Mouse (Mus musculus): ENCODE data around the gene Ebf3. TPM values are rescaled to one million over a fixed set of nuclear protein-coding genes. Genes with fewer than 3 reads are reported as not detected.

Ebf3 gene
- total RNA-seq (2017): 1.8 TPM in 1 of 2 replicates, not detected in the other

DNA sequence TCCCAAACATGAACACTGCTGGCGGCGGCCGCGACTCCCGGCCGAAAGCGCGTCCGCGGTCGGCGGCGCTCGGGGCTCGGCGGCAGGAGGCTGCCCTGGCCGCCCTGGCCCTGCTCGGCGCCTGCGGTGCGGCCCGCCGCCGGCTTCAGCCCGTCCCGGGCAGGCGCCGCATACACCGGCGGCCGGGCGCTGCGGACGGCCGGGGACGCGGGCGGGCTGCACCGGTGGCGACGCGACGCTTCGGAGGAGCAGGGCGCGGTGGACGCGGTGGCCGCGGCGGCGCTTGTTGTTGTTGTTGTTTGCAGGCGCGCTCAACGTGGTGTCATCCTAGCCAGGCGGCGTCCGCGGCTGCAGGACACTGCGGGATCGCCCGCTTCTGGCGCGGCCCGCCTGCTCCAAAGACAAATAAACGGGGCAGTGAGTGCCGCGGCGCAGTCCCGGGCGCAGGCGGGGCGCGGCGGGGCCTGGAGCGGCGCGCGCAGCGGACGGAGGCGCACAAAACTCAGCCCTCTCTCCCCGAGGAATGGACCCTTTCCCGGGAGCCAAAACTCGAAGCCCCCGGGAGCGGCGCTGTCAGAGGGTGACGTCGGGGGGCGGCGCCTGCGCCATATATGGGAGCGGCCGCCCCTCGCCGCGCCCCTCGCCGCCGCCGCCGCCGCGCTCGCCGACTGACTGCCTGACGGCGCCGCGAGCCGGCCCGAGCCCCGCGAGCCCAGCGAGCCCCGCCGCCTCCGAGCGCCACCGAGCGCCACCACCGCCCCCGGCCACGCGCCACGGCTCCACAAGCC lies at the start of gene Ebf3:
TSS of gene Ebf3 (minus strand) at position 542 of the 788 bp plus-strand sequence.
- no peak for ATAC-seq (replicated peaks in 1 of 2; ENCODE audit: insufficient read depth in 1 of 2, low FRiP score in 2 of 2, low TSS enrichment in 1 of 2, low read depth in 1 of 2, poor library complexity in 2 of 2, severe bottlenecking in 2 of 2)

DNA sequence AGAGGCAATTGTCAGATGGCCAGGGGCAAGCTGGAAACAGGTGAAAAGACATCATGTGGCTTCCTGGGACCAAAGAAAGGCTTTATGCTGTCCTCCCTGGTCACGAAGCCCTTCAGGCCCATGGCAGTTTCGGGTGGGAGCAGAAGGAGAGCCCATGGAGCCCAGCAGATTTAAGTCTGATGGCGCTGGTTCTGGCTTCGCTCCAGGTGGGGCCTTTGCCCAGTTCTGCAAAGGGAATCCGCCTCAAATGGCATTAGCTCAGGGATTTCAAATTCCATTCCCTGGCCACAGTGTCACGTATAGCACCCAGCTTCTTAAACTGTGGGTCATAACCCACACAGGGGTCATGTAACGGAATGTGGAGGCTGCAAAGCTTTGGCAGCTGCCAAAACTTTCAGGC lies 32.6 kb upstream of the Ebf3 start:
- no peak for ATAC-seq (replicated peaks in 1 of 2; ENCODE audit: insufficient read depth in 1 of 2, low FRiP score in 2 of 2, low TSS enrichment in 1 of 2, low read depth in 1 of 2, poor library complexity in 2 of 2, severe bottlenecking in 2 of 2)

DNA sequence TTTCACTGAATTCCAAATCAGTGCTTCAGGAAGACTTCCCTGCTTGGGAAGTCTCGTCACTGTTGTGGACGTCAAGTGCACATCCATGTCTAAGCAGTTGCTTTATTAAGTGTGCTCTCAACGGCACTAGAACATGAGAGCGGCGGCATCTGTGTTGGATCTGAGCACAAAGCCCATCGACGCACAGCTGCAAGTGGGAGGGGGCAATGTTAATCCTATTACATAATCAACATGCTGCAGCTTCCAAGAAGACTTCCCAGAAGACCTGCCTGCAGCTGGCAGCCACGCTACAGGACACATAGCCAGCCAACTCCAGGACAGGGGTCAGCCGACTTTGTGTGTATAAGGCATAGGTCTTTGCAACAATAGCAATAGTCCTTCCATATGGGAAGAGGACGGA lies 31.8 kb upstream of the Ebf3 start:
- no peak for ATAC-seq (replicated peaks in 1 of 2; ENCODE audit: insufficient read depth in 1 of 2, low FRiP score in 2 of 2, low TSS enrichment in 1 of 2, low read depth in 1 of 2, poor library complexity in 2 of 2, severe bottlenecking in 2 of 2)

DNA sequence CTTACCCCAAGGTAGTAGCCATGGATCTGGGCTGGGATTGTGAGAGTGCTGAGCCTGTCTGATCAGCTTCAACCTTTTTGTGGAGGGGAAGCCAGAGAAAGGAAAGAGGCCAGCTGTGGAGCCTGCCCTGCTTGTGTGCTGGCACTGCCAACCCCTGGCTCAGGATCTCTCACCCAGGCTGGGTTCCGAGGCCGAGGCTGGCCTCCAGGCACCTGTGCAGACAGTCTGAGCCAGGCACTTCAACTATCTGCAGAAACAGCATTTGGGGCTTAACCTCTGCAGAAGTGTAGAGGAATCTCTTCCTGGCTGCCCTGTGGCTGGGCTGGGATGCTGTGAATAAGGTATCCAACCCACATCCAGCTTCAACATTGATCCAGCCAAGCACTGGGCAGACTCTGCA lies 19.7 kb upstream of the Ebf3 start:
- no peak for ATAC-seq (replicated peaks in 1 of 2; ENCODE audit: insufficient read depth in 1 of 2, low FRiP score in 2 of 2, low TSS enrichment in 1 of 2, low read depth in 1 of 2, poor library complexity in 2 of 2, severe bottlenecking in 2 of 2)

DNA sequence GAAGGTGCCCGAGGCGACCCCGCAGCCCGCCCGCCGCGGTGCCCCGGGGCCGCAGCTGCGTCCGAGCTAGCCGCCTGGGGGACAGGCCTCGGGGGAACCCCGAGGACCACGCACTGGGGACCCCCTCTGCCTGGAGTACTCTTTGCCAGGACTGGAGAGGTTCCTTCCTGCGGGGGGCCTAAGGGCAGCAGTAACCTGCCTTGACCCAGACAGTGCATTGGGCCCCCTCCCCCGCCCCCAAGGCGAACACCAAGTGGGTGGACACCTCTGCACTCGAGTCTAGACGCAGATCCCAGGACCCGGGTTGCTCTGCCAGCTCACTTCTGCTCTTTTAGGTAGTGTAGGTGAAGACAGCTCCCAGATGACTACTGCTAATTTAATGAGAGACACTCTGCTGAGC lies 8.7 kb upstream of the Ebf3 start:
- ATAC-seq (replicated peaks in 1 of 2; ENCODE audit: insufficient read depth in 1 of 2, low FRiP score in 2 of 2, low TSS enrichment in 1 of 2, low read depth in 1 of 2, poor library complexity in 2 of 2, severe bottlenecking in 2 of 2): no peak

DNA sequence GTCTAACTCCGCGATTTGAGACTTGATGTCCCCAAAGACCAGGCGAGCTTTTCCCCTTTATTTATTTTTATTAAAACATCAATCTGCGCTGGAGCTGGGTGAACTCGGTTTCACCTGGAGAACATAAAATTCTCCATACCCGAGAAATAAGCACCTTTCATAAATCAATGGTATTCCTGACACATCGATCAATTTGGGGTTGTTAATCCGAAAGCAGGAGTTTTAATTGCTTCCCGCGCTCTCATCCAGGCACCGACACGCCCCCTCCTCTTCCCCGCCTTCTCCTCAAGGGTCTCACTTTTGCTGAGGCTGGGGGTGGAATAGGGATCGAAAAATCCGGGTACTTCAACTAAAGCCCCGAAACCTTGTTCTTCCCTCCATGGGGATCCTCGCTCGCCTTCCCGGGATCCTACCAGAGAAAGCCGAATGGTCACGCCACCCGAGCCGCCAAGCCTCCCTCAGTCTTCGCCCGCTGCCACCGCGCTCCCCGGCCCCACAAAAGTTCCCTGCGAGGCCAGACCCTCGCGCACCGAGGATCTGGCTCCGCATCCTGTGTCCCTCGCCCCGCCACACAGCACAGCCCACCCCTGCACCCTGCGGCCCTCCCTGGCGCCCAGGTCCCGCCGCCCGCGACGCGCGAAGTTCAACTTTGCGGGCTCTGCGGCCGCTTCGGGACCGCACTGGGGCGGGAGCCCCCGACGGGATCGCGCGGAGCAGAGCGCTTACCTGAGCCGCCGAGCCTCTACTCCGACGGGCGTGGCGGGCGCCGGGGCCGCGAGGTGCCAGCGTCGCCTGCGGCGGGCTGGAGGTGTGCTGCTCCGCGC lies 7.9 kb upstream of the Ebf3 start:
- ATAC-seq (replicated peaks in 1 of 2; ENCODE audit: insufficient read depth in 1 of 2, low FRiP score in 2 of 2, low TSS enrichment in 1 of 2, low read depth in 1 of 2, poor library complexity in 2 of 2, severe bottlenecking in 2 of 2): no peak

DNA sequence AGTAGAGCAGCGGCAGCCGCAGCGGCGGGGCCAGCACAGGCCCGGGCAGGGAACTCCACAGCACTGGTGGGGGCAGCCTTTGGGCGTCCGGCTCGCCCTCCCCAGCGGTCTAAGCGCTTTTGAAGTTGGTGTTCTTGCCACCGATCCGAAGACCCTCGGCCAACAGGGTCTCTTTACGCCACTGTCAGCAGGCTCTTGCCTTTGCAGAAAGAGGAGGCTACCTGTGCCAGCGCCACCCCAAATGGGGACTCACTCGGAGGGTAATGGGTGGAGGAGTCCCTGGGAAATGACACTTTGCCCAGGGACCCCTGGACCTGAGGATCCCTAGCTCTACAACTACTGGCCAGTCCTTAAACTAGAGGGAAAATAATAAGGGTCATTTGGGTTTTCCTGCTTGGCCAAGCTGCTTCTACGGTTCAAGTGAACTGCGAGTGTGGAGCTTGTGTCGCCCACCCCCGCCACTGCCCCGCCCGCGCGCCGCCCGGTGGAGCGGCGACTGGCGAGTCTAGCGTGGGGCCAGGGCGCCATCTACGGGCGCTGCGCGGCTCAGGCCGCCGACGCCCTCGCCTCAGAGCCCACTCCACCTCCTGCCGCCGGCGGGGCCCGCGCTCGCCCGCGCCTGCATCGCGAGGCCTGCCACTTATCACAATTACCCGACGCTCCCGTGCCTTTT lies 7.0 kb upstream of the Ebf3 start:
- ATAC-seq (replicated peaks in 1 of 2; ENCODE audit: insufficient read depth in 1 of 2, low FRiP score in 2 of 2, low TSS enrichment in 1 of 2, low read depth in 1 of 2, poor library complexity in 2 of 2, severe bottlenecking in 2 of 2): peak; percentile 39 to 56; a peak in 2 of 4 replicates

DNA sequence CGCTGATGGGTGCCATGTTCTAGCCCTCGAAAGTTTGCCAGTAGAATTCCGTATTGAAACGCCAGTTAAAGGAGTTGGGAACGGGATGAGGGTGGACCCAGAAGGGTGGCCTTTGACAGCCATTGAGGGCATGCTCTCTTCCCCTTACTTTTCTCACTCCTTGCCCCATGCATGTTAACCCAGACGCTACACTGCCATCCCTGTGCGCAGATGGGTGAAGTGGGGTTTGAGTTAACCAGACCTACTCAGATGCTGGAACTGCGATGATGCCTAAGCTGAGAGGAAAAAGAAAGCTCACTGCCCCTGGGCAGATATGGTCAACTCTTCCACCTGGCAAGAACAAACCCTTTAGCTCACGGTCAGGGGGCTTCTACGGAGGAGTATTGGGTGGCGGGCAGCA lies 6.1 kb upstream of the Ebf3 start:
- ATAC-seq (replicated peaks in 1 of 2; ENCODE audit: insufficient read depth in 1 of 2, low FRiP score in 2 of 2, low TSS enrichment in 1 of 2, low read depth in 1 of 2, poor library complexity in 2 of 2, severe bottlenecking in 2 of 2): no peak

DNA sequence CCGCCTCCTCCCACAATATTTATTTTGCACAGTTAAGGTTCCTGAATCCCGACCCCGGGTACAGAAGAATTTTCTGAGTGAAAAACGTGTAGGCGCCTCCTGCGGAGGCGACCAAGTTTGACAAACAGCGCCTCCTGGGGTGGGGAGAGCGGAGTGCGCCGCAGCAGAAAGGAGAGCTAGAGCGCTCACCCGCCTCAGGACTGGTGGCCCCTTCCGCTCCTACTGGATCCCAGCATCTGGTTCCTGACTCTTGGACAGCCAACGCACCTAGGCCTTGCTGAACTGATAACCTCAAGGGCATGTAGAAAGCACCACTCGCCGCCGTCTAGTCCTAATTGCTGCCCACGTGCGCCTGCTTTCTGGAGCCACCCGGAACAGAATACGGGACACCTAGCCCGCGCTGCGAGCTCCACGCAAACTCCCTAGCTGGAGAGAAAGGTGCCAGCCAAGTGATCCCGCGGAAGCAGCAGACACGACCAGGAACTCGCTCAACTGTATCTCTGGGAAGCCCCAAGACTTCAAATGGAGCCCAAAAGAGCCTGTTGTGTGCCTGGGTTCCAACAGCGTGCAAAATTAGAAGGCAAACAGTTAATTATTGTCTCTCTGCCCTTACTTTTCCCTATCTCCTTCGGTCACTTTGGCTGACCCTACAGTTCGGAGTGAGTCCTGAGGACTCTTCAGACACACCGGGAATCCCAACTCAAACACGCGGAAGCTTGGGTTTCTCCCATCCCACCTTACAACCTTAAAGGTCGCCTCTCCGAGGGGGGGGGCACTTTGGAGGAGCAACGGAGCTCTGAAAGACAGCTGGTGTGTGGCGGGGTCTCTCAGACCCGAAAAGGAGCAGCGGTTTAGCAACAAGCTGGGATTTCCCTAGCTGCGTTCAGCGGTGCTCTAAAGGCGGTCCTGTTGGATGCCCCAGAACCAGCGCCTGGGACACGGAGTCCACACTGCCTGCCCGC lies 5.0 kb upstream of the Ebf3 start:
- peak; percentile 53 to 60; a peak in 3 of 4 replicates for ATAC-seq (replicated peaks in 1 of 2; ENCODE audit: insufficient read depth in 1 of 2, low FRiP score in 2 of 2, low TSS enrichment in 1 of 2, low read depth in 1 of 2, poor library complexity in 2 of 2, severe bottlenecking in 2 of 2)

DNA sequence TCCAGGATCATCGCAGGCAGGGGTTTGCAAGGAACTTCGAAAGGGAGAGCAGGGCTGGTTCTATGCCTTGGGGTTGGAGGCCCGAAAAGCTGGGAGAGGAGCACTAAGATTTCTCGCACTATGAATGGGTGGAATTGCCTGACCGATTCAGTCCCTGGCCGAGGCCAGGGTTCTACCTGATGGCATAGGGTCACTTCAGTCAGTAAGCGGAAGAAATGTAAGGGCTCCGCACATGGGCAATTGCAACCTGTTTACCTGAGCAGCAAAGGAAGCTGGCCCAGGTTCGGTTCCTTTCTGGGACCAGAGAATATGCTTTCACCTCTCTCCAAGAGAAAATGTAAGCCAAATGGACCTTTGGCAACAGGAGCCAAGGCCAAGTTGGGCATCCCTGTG lies 4.1 kb upstream of the Ebf3 start:
- no peak for ATAC-seq (replicated peaks in 1 of 2; ENCODE audit: insufficient read depth in 1 of 2, low FRiP score in 2 of 2, low TSS enrichment in 1 of 2, low read depth in 1 of 2, poor library complexity in 2 of 2, severe bottlenecking in 2 of 2)

DNA sequence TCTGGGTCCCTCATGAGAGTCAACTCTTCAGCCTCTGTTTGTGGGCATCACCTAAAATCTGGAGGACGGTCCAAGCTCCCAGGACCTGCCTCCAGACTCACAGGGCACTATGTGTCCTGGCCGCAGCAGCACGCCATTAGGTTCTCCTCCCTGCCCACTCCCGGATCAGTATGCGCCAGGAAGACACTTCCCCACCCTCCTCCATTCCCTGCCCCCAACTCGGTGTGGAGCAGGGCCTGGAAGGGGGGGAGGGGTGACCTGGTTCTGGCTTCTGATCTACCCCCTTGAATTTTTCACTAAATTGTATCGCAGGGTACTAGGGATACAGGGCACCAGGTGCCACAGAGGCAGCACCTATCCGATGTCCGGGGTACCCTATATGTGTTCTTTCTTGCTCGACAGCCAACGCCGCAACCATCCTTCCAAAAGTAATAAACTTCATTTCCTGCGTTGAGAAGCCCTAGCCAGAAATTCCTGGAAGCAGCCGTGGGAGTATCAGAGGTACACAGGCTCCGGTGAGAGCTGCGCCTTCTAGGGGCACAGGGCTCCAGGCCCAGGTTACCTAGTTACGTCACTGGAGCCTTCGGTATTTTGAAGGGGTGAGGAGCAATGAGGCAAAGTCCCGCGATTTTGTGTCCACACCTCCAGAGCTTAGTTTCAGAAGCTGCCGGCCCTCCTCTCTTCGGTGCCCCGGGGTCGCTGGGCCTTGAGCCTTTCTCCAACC lies 3.6 kb upstream of the Ebf3 start:
- ATAC-seq (replicated peaks in 1 of 2; ENCODE audit: insufficient read depth in 1 of 2, low FRiP score in 2 of 2, low TSS enrichment in 1 of 2, low read depth in 1 of 2, poor library complexity in 2 of 2, severe bottlenecking in 2 of 2): no peak

DNA sequence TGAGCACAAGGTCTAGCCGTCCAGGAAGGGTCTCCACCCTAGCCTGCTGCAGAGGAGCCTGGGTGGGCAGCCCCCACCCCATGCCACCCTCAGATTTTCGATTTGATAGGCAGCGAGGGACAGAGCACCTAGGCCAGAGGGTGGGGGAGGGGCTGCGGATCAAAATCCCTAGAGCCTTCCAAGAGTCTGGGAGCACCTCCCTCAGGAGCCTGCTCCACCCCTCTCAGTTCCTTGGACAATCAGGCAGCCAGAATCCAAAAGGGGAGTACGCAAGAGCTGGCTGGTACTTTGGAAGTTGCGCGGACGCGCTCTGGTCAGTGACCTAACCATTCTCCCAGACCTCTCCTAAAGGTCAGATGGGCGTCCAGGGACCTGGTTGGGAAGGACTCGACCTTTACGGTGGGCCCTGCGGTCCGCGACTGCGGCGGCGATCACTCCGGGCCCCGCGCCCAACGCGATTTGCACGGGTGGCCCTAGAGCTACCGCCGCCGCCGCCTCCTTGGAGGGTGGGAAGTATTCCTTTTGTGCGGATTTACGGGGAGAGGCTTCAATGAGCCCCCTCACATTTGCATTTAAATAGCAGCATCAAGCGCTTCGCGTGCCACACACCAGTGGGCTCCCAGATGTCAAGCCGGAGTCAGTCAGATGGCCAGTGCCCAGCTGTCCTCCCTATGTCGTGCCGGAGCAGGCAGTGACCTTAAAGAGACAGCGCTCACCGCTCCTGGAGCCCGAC lies 2.8 kb upstream of the Ebf3 start:
- ATAC-seq (replicated peaks in 1 of 2; ENCODE audit: insufficient read depth in 1 of 2, low FRiP score in 2 of 2, low TSS enrichment in 1 of 2, low read depth in 1 of 2, poor library complexity in 2 of 2, severe bottlenecking in 2 of 2): no peak

DNA sequence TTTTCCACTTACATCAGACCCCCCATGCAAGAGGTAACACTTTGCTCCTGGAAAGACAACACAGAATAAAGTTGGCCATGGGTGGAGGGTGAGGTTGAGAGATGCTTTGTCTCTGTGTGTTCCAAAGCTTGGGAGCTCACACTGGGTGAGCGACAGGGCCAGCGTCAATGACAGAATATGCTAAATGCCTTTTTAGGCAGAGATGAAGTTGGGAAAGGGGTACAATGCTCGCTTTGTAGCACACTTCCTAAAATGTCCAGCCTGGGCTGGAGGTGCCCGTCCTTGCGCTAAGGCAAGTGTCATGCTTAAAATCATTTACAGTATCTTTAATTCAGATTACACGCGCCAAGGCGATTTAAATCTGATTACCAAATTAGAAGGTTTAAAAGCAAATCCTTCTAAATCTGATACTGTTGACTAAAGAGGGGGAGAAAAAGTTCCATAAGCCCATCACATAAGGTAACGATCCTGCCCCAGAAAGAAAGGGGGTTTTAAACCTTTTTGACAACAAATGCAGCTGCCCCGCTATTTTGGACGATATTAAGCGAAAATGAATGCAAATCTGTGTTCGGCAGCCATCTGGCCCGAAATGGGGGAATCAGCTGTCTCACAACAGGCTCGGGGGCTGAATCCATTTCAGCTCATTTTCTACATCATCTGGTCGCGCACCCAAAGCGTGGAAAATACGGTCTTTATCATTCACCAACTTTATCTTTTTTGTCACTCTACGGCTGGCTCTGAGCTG lies 2.1 kb upstream of the Ebf3 start:
- no peak for ATAC-seq (replicated peaks in 1 of 2; ENCODE audit: insufficient read depth in 1 of 2, low FRiP score in 2 of 2, low TSS enrichment in 1 of 2, low read depth in 1 of 2, poor library complexity in 2 of 2, severe bottlenecking in 2 of 2)

DNA sequence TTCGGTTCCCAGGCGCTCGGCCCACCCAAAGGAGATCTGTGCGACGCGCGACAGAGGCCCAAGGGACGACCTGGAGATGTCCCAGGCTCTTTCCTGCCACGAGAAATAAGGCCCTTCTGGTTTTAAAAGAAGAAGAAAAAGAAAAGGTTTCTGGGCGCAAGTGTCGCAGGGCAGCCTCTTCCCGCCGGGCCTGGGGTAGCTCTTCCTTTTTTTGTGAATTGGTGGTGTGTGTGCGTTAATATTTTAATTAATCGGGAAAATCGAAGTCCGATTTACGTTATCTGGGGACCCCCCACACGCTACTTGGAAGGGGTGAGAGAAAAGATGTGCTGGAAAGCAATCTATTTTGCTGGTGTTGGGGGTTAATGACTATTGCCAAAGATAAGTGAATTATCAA lies 1.3 kb upstream of the Ebf3 start:
- no peak for ATAC-seq (replicated peaks in 1 of 2; ENCODE audit: insufficient read depth in 1 of 2, low FRiP score in 2 of 2, low TSS enrichment in 1 of 2, low read depth in 1 of 2, poor library complexity in 2 of 2, severe bottlenecking in 2 of 2)

DNA sequence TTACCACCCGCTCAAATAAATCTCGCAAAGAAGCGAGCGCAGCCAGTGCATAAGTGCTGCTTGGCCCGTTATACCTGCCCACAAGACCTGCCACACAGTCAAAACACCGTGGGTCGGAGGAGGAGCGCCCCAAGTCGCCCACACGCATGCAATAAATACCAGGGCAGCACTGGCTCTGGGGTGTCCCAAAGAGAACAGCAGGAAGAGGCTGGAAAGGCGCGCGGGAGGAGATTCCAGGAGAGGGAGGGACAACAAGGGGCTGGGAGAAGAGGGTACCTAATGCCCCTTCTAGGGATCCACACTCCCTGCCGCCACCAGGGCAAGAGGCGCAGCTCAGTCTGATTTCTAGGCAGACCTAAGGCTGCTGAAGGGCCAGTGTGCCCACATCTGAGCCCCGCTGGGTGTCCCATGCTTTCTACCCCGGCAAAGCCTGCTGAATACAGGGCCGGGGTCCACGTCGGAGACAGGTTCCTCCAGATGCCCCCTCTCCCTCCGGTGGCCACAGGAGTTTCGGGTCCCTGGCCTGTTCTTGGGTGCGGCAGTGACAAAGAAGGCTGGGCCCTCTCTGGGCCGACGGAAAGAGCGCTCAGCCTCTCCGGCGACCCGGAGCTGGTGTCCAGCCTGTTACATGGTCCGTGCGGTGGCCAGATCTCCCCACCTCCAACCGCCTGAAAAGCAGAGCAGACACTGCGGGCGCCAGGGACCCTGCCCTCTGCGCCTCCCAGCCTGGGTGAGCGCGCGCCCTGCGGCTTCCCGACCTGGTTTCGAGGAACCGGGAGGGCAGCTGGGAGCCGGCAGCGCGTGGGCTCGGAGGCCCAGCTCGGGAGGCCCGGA lies 682 bp upstream of the Ebf3 start:
- no peak for ATAC-seq (replicated peaks in 1 of 2; ENCODE audit: insufficient read depth in 1 of 2, low FRiP score in 2 of 2, low TSS enrichment in 1 of 2, low read depth in 1 of 2, poor library complexity in 2 of 2, severe bottlenecking in 2 of 2)

Data from hematopoietic stem cell, adult 5-6 weeks (primary cell).